In the genomic region with DNA sequence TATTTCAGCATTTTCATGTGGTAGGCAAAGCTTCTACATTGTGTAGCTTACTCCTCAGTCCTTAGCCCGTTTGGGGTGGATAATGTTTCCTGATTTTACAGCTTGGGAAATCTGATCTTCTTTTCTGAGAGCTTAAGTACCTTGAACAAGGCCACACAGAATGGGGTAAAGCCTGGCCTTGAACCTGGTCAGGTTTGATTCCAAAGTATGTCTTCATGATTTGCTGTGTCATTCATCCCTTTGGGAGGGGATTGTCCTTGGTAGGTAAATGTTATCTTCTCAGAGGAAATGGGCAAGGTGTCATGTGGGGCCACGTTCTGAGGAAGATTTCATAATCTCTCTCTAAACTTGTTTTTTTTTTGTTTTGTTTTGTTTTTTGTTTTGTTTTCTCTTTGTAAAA, we compare ENCODE assay signal across 9 mouse cellular contexts. TPM values are rescaled to one million over a fixed set of nuclear protein-coding genes. Genes with fewer than 3 reads are reported as not detected.
DNase-seq lines count a peak whose midpoint lies in the region; ATAC-seq and TF ChIP-seq lines count a peak whose summit lies in the region.
"Had no signal": no experiment of that assay in that cellular context is flagged by ENCODE, and none has a peak within 500 bp of the region (broad histone marks: within the 10 kb centered on the region; RNA-seq: fewer than 3 reads in every experiment).

No protein-coding gene starts in this region.

- TF ChIP-seq CTCF in layer of hippocampus, adult 2 months (conservative IDR thresholded peaks at IDR 0.05) = no peak
- no peak for TF ChIP-seq CTCF in thymus, adult 2 months (IDR thresholded peaks at IDR 0.05; ENCODE audit: borderline replicate concordance, control insufficient read depth, extremely low read depth, insufficient read depth, low read length, poor library complexity)

- H3K9ac ChIP-seq in intestine, embryonic 16.5 days (ENCODE audit: low read depth, low read length) = peak overlapping the region; percentile 88
- peak overlapping the region; percentile 94 for H3K9ac ChIP-seq in neural tube, embryonic 14.5 days (replicated peaks; ENCODE audit: low read depth, low read length)

- no peak for ATAC-seq in intestine, embryonic 16.5 days
- ATAC-seq in neural tube, embryonic 14.5 days (ENCODE audit: low read depth) = no peak

- H3K4me1 ChIP-seq in embryonic facial prominence, embryonic 10.5 days = peaks cover 28% of the 10 kb centered on the region
- peaks cover 11% of the 10 kb centered on the region for H3K4me1 ChIP-seq in intestine, embryonic 16.5 days (ENCODE audit: control insufficient read depth, insufficient read depth, low read length)
- peaks cover 7% of the 10 kb centered on the region for H3K4me1 ChIP-seq in neural tube, embryonic 14.5 days (ENCODE audit: control insufficient read depth, insufficient read depth, low read length)
- peaks cover 5% of the 10 kb centered on the region for H3K4me1 ChIP-seq in thymus, adult 2 months (replicated peaks; ENCODE audit: control insufficient read depth, insufficient read depth, low read length)

- H3K4me2 ChIP-seq in intestine, embryonic 16.5 days (ENCODE audit: low read depth, low read length) = peak overlapping the region; percentile 91
- H3K4me2 ChIP-seq in neural tube, embryonic 14.5 days (ENCODE audit: low read depth, low read length) = peak overlapping the region; percentile 84

- H3K27me3 ChIP-seq in embryonic facial prominence, embryonic 10.5 days (replicated peaks; ENCODE audit: low read depth, poor library complexity, severe bottlenecking) = no peaks in the 10 kb centered on the region
- H3K27me3 ChIP-seq in intestine, embryonic 16.5 days (replicated peaks; ENCODE audit: control insufficient read depth, insufficient read depth, low read length) = no peaks in the 10 kb centered on the region
- no peaks in the 10 kb centered on the region for H3K27me3 ChIP-seq in neural tube, embryonic 14.5 days (ENCODE audit: control insufficient read depth, insufficient read depth, low read length)
- no peaks in the 10 kb centered on the region for H3K27me3 ChIP-seq in thymus, adult 2 months (ENCODE audit: control insufficient read depth, insufficient read depth, low read length)

- peaks cover 33% of the 10 kb centered on the region for H3K36me3 ChIP-seq in embryonic facial prominence, embryonic 10.5 days (replicated peaks)
- H3K36me3 ChIP-seq in intestine, embryonic 16.5 days (ENCODE audit: control insufficient read depth, insufficient read depth, low read length) = no peaks in the 10 kb centered on the region
- H3K36me3 ChIP-seq in neural tube, embryonic 14.5 days (ENCODE audit: control insufficient read depth, insufficient read depth, low read length) = peaks cover 7% of the 10 kb centered on the region; the same call in 1 of the 2 replicates
- 0 out of 2 replicates have a peak, but pooled peaks cover 3% of the 10 kb centered on the region for H3K36me3 ChIP-seq in thymus, adult 2 months (ENCODE audit: control insufficient read depth, insufficient read depth, low read length)

- TF ChIP-seq POLR2A in thymus, adult 2 months (IDR thresholded peaks at IDR 0.05; ENCODE audit: control insufficient read depth, extremely low read depth, insufficient read depth, low read length, poor library complexity) = no peak

- DNase-seq in layer of hippocampus, adult 2 months (ENCODE audit: low spot score in 2 of 2) = no peak
- DNase-seq in layer of hippocampus, adult 9-10 months (ENCODE audit: low spot score) = no peak
- no peak for DNase-seq in embryonic facial prominence, embryonic 10.5 days (ENCODE audit: low spot score)
- DNase-seq in layer of hippocampus, adult 11-12 months (ENCODE audit: low spot score) = no peak
- no peak for DNase-seq in thymus, adult 2 months
- no peak for DNase-seq in ovary, postnatal 36 days (ENCODE audit: low spot score)
- DNase-seq: adrenal gland, postnatal 14 days had no signal

- H3K4me3 ChIP-seq in layer of hippocampus, adult 2 months = peak overlapping the region; percentile 66
- H3K4me3 ChIP-seq in embryonic facial prominence, embryonic 10.5 days = peak overlapping the region; percentile 74
- peak overlapping the region; percentile 96 for H3K4me3 ChIP-seq in intestine, embryonic 16.5 days (ENCODE audit: low read length)
- peak overlapping the region; percentile 93 for H3K4me3 ChIP-seq in neural tube, embryonic 14.5 days (ENCODE audit: low read depth, low read length)
- H3K4me3 ChIP-seq in thymus, adult 2 months (ENCODE audit: control insufficient read depth, insufficient read depth, low read length) = no peak overlapping the region

- no peaks in the 10 kb centered on the region for H3K9me3 ChIP-seq in embryonic facial prominence, embryonic 10.5 days
- H3K9me3 ChIP-seq in intestine, embryonic 16.5 days (ENCODE audit: control insufficient read depth, low read length) = no peaks in the 10 kb centered on the region
- H3K9me3 ChIP-seq in neural tube, embryonic 14.5 days (ENCODE audit: control insufficient read depth, low read length) = no peaks in the 10 kb centered on the region

- H3K27ac ChIP-seq in layer of hippocampus, adult 2 months = peak overlapping the region; percentile 8; the same call in 1 of the 2 replicates
- H3K27ac ChIP-seq in embryonic facial prominence, embryonic 10.5 days (replicated peaks) = peak overlapping the region; percentile 94; the same call in 1 of the 2 replicates
- peak overlapping the region; percentile 97; the same call in 1 of the 2 replicates for H3K27ac ChIP-seq in intestine, embryonic 16.5 days (ENCODE audit: low read length)
- H3K27ac ChIP-seq in neural tube, embryonic 14.5 days (ENCODE audit: low read depth, low read length) = no peak overlapping the region
- no peak overlapping the region for H3K27ac ChIP-seq in thymus, adult 2 months (ENCODE audit: control insufficient read depth, insufficient read depth, low read length)

- WGBS in embryonic facial prominence, embryonic 10.5 days = 36% methylated on average over 2 of the region's 2 CpGs
- 26% methylated on average over 2 of the region's 2 CpGs for WGBS in intestine, embryonic 16.5 days
- WGBS in neural tube, embryonic 14.5 days = 37% methylated on average over 2 of the region's 2 CpGs
- WGBS in thymus, adult 2 months = 57% methylated on average over 2 of the region's 2 CpGs

RNA-seq across cellular contexts. Expression of a gene that starts 1.8 kb away (rescaled TPM):
- 10 to 100 TPM; 20.9 to 24.1 TPM for total RNA-seq in layer of hippocampus, adult 2 months (2021)
- polyA plus RNA-seq in embryonic facial prominence, embryonic 10.5 days (2016; fragmentation: Nextera tagmentation; extraction: Ambion mirVana) = 9.4 and 10.3 TPM in 2 replicates
- polyA plus RNA-seq in intestine, embryonic 16.5 days (2015; fragmentation: Nextera tagmentation; extraction: Ambion mirVana) = 5.6 and 5.9 TPM in 2 replicates
- 16.8 and 22.8 TPM in 2 replicates for polyA plus RNA-seq in neural tube, embryonic 14.5 days (2014; fragmentation: Nextera tagmentation; extraction: Ambion mirVana)
- polyA plus RNA-seq in thymus, adult 2 months (2012; rRNA removed) = 34.9 and 47.5 TPM in 2 replicates

Comparison
In these comparisons a context has a peak if more than half of its experiments do, and no peak if none do; other contexts are left out.
1. H3K27ac ChIP-seq: peak in layer of hippocampus, adult 2 months (single experiment), embryonic facial prominence, embryonic 10.5 days (single experiment) and intestine, embryonic 16.5 days (single experiment); none in neural tube, embryonic 14.5 days (single experiment) and thymus, adult 2 months (single experiment).